In genomic region chr13:97311340-97311739, GRCm38 (mm10) we compare ENCODE assay signal across 10 mouse cellular contexts.
A peak's percentile ranks its signal among the peaks of the same experiment; 100 is the strongest.
DNase-seq lines count a peak whose midpoint lies in the region; ATAC-seq lines count a peak whose summit lies in the region.
"Had no signal": no experiment of that assay in that cellular context is flagged by ENCODE, and none has a peak within 500 bp of the region (broad histone marks: within the 10 kb centered on the region; RNA-seq: fewer than 3 reads in every experiment).

No protein-coding gene starts in this region.

- H3K27me3 ChIP-seq in forebrain, embryonic 11.5 days (ENCODE audit: control insufficient read depth, insufficient read depth, low read length): no peaks in the 10 kb centered on the region
- H3K27me3 ChIP-seq in forebrain, embryonic 12.5 days: 0 out of 2 replicates have a peak, but pooled peaks cover 4% of the 10 kb centered on the region
- H3K27me3 ChIP-seq in kidney, embryonic 14.5 days (ENCODE audit: control insufficient read depth, insufficient read depth, low read length): no peaks in the 10 kb centered on the region
- H3K27me3 ChIP-seq in midbrain, embryonic 14.5 days (ENCODE audit: control insufficient read depth, insufficient read depth, low read length): no peaks in the 10 kb centered on the region
- peaks cover 3% of the 10 kb centered on the region; the same call in 1 of the 2 replicates for H3K27me3 ChIP-seq in midbrain, embryonic 13.5 days

- no peaks in the 10 kb centered on the region for H3K36me3 ChIP-seq in forebrain, embryonic 11.5 days (ENCODE audit: control insufficient read depth, insufficient read depth, low read length)
- H3K36me3 ChIP-seq in forebrain, embryonic 12.5 days (replicated peaks): no peaks in the 10 kb centered on the region
- H3K36me3 ChIP-seq in kidney, embryonic 14.5 days (ENCODE audit: control insufficient read depth, insufficient read depth, low read length): no peaks in the 10 kb centered on the region
- H3K36me3 ChIP-seq in midbrain, embryonic 14.5 days (ENCODE audit: control insufficient read depth, insufficient read depth, low read length): no peaks in the 10 kb centered on the region
- H3K36me3 ChIP-seq in midbrain, embryonic 13.5 days: no peaks in the 10 kb centered on the region

- H3K9ac ChIP-seq in forebrain, embryonic 11.5 days (ENCODE audit: low read length): no peak overlapping the region
- H3K9ac ChIP-seq in forebrain, embryonic 12.5 days: no peak overlapping the region
- H3K9ac ChIP-seq in kidney, embryonic 14.5 days (ENCODE audit: low read depth, low read length): no peak overlapping the region
- H3K9ac ChIP-seq in midbrain, embryonic 14.5 days (replicated peaks; ENCODE audit: low read length): no peak overlapping the region
- no peak overlapping the region for H3K9ac ChIP-seq in midbrain, embryonic 13.5 days (replicated peaks)
- H3K9ac ChIP-seq: liver, embryonic 14.5 days had no signal

- H3K4me3 ChIP-seq in forebrain, embryonic 11.5 days (ENCODE audit: low read depth, low read length): no peak overlapping the region
- no peak overlapping the region for H3K4me3 ChIP-seq in forebrain, embryonic 12.5 days (replicated peaks)
- H3K4me3 ChIP-seq in kidney, embryonic 14.5 days (ENCODE audit: low read length): no peak overlapping the region
- no peak overlapping the region for H3K4me3 ChIP-seq in midbrain, embryonic 14.5 days (replicated peaks; ENCODE audit: low read depth, low read length)
- H3K4me3 ChIP-seq in midbrain, embryonic 13.5 days (replicated peaks): no peak overlapping the region

- no peaks in the 10 kb centered on the region for H3K9me3 ChIP-seq in forebrain, embryonic 11.5 days (ENCODE audit: control insufficient read depth, low read length)
- no peaks in the 10 kb centered on the region for H3K9me3 ChIP-seq in forebrain, embryonic 12.5 days
- H3K9me3 ChIP-seq in kidney, embryonic 14.5 days (ENCODE audit: control insufficient read depth, low read length): no peaks in the 10 kb centered on the region
- H3K9me3 ChIP-seq in midbrain, embryonic 14.5 days (ENCODE audit: control insufficient read depth, low read length): no peaks in the 10 kb centered on the region
- H3K9me3 ChIP-seq in midbrain, embryonic 13.5 days: no peaks in the 10 kb centered on the region

- H3K4me2 ChIP-seq in forebrain, embryonic 11.5 days (ENCODE audit: low read depth, low read length, severe bottlenecking): no peak overlapping the region
- no peak overlapping the region for H3K4me2 ChIP-seq in forebrain, embryonic 12.5 days
- no peak overlapping the region for H3K4me2 ChIP-seq in kidney, embryonic 14.5 days (replicated peaks; ENCODE audit: low read depth, low read length)
- H3K4me2 ChIP-seq in midbrain, embryonic 14.5 days (ENCODE audit: low read length): no peak overlapping the region
- no peak overlapping the region for H3K4me2 ChIP-seq in midbrain, embryonic 13.5 days (replicated peaks)

- H3K27ac ChIP-seq in forebrain, embryonic 11.5 days (ENCODE audit: low read depth, low read length): no peak overlapping the region; the same call in 1 of the 2 replicates
- H3K27ac ChIP-seq in forebrain, embryonic 12.5 days: no peak overlapping the region
- H3K27ac ChIP-seq in kidney, embryonic 14.5 days (ENCODE audit: low read depth, low read length): peak overlapping the region; percentile 74; the same call in 1 of the 2 replicates
- H3K27ac ChIP-seq in midbrain, embryonic 14.5 days (replicated peaks; ENCODE audit: low read depth, low read length): no peak overlapping the region
- H3K27ac ChIP-seq in midbrain, embryonic 13.5 days: no peak overlapping the region
- H3K27ac ChIP-seq: liver, embryonic 14.5 days had no signal

- no peak for DNase-seq in forebrain, embryonic 11.5 days (ENCODE audit: low spot score)
- no peak for DNase-seq in kidney, postnatal 14 days
- DNase-seq in midbrain, embryonic 14.5 days: peak; percentile 17
- DNase-seq in mesoderm, embryonic 11.5 days (ENCODE audit: low read depth, low spot score): peak; percentile 71
- no peak for DNase-seq in urinary bladder, postnatal 10 days (ENCODE audit: low spot score)

- peaks cover 9% of the 10 kb centered on the region; the same call in 1 of the 2 replicates for H3K4me1 ChIP-seq in forebrain, embryonic 11.5 days (replicated peaks; ENCODE audit: control insufficient read depth, insufficient read depth, low read length)
- H3K4me1 ChIP-seq in forebrain, embryonic 12.5 days: peaks cover 29% of the 10 kb centered on the region
- peaks cover 33% of the 10 kb centered on the region; the same call in 1 of the 2 replicates for H3K4me1 ChIP-seq in kidney, embryonic 14.5 days (ENCODE audit: control insufficient read depth, insufficient read depth, low read length)
- H3K4me1 ChIP-seq in midbrain, embryonic 14.5 days (ENCODE audit: control insufficient read depth, insufficient read depth, low read length): peaks cover 5% of the 10 kb centered on the region; the same call in 1 of the 2 replicates
- peaks cover 21% of the 10 kb centered on the region for H3K4me1 ChIP-seq in midbrain, embryonic 13.5 days (replicated peaks)

- ATAC-seq in forebrain, embryonic 11.5 days (replicated peaks; ENCODE audit: low FRiP score): peak; percentile 55; the same call in 1 of the 2 replicates
- ATAC-seq in forebrain, embryonic 12.5 days (ENCODE audit: low FRiP score): no peak
- ATAC-seq in kidney, embryonic 14.5 days (ENCODE audit: low FRiP score, low TSS enrichment): peak; percentile 74
- no peak for ATAC-seq in midbrain, embryonic 14.5 days (ENCODE audit: low FRiP score, low TSS enrichment)
- ATAC-seq in midbrain, embryonic 13.5 days: no peak
- ATAC-seq: midbrain, embryonic 16.5 days had no signal

- 1% methylated on average over 4 of the region's 4 CpGs for WGBS in forebrain, embryonic 11.5 days
- WGBS in forebrain, embryonic 12.5 days: 2% methylated on average over 4 of the region's 4 CpGs
- WGBS in kidney, embryonic 14.5 days: 7% methylated on average over 4 of the region's 4 CpGs
- WGBS in midbrain, embryonic 14.5 days: 4% methylated on average over 4 of the region's 4 CpGs
- under 1% methylated on average over 4 of the region's 4 CpGs for WGBS in midbrain, embryonic 13.5 days

Comparison
In these comparisons a context has a peak if more than half of its experiments do, and no peak if none do; other contexts are left out.
1. ATAC-seq: peak in forebrain, embryonic 11.5 days (single experiment) and kidney, embryonic 14.5 days (single experiment); none in forebrain, embryonic 12.5 days (single experiment), midbrain, embryonic 14.5 days (single experiment) and midbrain, embryonic 13.5 days (single experiment).
2. DNase-seq: peak in midbrain, embryonic 14.5 days (single experiment) and mesoderm, embryonic 11.5 days (single experiment); none in forebrain, embryonic 11.5 days (single experiment), kidney, postnatal 14 days (single experiment) and urinary bladder, postnatal 10 days (single experiment).